Mouse (Mus musculus) ES-Bruce4 (cell line): Measurements from ENCODE around the gene Ap4m1. TPM values are rescaled to one million over a fixed set of nuclear protein-coding genes. Genes with fewer than 3 reads are reported as not detected.

Experiments used
- H3K27ac ChIP-seq: 2 replicates; pipeline ENCODE4 v1.5.1; 2012; ENCODE audit warnings: low read length, inconsistent platforms; ENCODE audit not compliant: insufficient read depth
- H3K27me3 ChIP-seq: 2 replicates; pipeline ENCODE4 v1.6.1; 2012; ENCODE audit warnings: mild to moderate bottlenecking, low read length, inconsistent platforms; ENCODE audit not compliant: control insufficient read depth, poor library complexity, insufficient read depth, severe bottlenecking
- H3K36me3 ChIP-seq: 2 replicates; pipeline ENCODE4 v1.6.1; 2012; ENCODE audit warnings: inconsistent platforms, mild to moderate bottlenecking, low read length, moderate library complexity; ENCODE audit not compliant: control insufficient read depth, poor library complexity, insufficient read depth, severe bottlenecking
- H3K4me1 ChIP-seq: one replicate; pipeline ENCODE4 v1.8.1; 2011; ENCODE audit warnings: low read length; ENCODE audit not compliant: control insufficient read depth, insufficient read depth
- H3K4me3 ChIP-seq: 2 replicates; pipeline ENCODE4 v1.5.1; 2011; ENCODE audit warnings: low read depth, mild to moderate bottlenecking, low read length
- H3K9ac ChIP-seq: 2 replicates; pipeline ENCODE4 v1.6.1; 2012; ENCODE audit warnings: low read depth, mild to moderate bottlenecking, inconsistent platforms; ENCODE audit not compliant: poor library complexity, severe bottlenecking
- H3K9me3 ChIP-seq: replicated peaks from 2 replicates; pipeline ENCODE4 v1.6.1; 2012; ENCODE audit warnings: mild to moderate bottlenecking, low read length, inconsistent platforms; ENCODE audit not compliant: control insufficient read depth, poor library complexity, insufficient read depth, severe bottlenecking
- CTCF ChIP-seq: IDR thresholded peaks from one replicate; pipeline ENCODE4 v1.8.1; 2011; ENCODE audit warnings: low read depth, low read length
- EP300 ChIP-seq: IDR thresholded peaks from 2 replicates; pipeline ENCODE4 v1.6.1; 2011; ENCODE audit warnings: low read depth, low read length; ENCODE audit not compliant: insufficient read depth
- POLR2A ChIP-seq: IDR thresholded peaks from one replicate; pipeline ENCODE4 v1.8.1; 2011; ENCODE audit warnings: low read length; ENCODE audit not compliant: insufficient read depth
- polyA plus RNA-seq: library from polyadenylated mRNA; stranded (reverse); fragments of >200 nt; gene quantifications from 2 replicates; pipeline ENCODE4 v1.2.4, GENCODE M21; 2011; ENCODE audit warnings: low read depth; ENCODE audit not compliant: missing spikeins, insufficient read depth, insufficient read length

Ap4m1 gene
- polyA plus RNA-seq, 1 experiment: 11.4 TPM

GRCm38 (mm10) chr5:138193771-138194727 is 22.2 kb downstream of the Ap4m1 start, which contains the start of gene Mblac1:
Mblac1 (plus strand) TSS chr5:138194314.
- Histone ChIP-seq H3K27me3 (no peaks in the 10 kb centered on the region), H3K36me3 (no peaks in the 10 kb centered on the region), H3K9ac (peak within 1 kb of the TSS; percentile 63), H3K9me3 (no peaks in the 10 kb centered on the region), H3K4me3 (peak within 1 kb of the TSS; percentile 74), H3K27ac (no peak within 1 kb of the TSS), H3K4me1 (no peaks in the 10 kb centered on the region)
- TF ChIP-seq CTCF: no peak
- TF ChIP-seq EP300: no peak
- peak; percentile 12 for TF ChIP-seq POLR2A

GRCm38 (mm10) chr5:138194755-138195345 is 23.0 kb downstream of the Ap4m1 start:
- peak overlapping the region; percentile 74 for H3K4me3 ChIP-seq
- no peaks in the 10 kb centered on the region for H3K36me3 ChIP-seq
- H3K9ac ChIP-seq: peak overlapping the region; percentile 63
- H3K9me3 ChIP-seq: no peaks in the 10 kb centered on the region
- no peak overlapping the region for H3K27ac ChIP-seq
- no peaks in the 10 kb centered on the region for H3K27me3 ChIP-seq
- no peaks in the 10 kb centered on the region for H3K4me1 ChIP-seq
- TF ChIP-seq EP300 (no peak), POLR2A (no peak), CTCF (no peak)

DNA sequence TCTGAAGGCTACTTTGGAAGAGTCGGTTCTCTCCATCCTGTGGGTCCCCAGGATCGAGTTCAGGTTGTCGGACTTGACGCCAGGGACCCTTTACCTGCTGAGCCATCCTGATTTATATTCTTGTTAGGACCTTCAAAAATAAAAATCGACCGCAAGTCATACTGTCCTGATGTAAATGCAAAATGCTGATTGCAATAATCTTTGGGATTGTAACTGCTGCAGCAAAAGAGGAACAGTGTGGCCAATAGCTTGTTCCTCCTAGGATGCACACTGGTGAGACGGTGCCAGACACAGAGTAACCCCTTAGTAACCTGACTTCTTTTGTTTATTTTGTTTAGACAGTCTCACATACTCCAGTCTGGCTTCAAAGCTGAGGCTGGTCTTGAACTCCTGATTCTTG is 23.7 kb downstream of the Ap4m1 start:
- no peaks in the 10 kb centered on the region for H3K4me1 ChIP-seq
- H3K27me3 ChIP-seq: no peaks in the 10 kb centered on the region
- H3K9ac ChIP-seq: peak overlapping the region; percentile 63; the same call in 1 of the 2 replicates
- H3K36me3 ChIP-seq: no peaks in the 10 kb centered on the region
- no peaks in the 10 kb centered on the region for H3K9me3 ChIP-seq
- H3K4me3 ChIP-seq: no peak overlapping the region
- no peak overlapping the region for H3K27ac ChIP-seq
- TF ChIP-seq CTCF: no peak

DNA sequence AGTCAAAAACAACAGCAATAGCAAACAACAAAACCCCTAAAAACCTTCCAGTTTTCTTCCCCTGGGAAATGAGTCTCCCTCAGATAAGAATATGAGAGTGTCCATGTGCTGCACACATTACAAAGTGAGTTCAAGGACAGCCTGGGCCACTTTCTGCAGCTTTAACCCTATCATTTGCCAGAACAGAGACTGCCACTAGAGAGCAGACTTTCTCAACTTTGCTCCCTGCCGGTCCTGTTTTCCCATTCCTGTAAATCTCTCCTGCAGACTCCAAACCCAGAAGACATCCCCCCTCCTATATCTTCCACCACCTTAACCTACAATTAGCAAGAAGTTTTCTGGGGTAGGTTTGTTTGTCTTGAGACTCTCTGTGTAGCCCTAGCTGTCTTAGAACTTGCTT is 27.8 kb downstream of the Ap4m1 start:
- Histone ChIP-seq H3K36me3 (no peaks in the 10 kb centered on the region), H3K4me1 (no peaks in the 10 kb centered on the region), H3K9me3 (peaks cover 8% of the 10 kb centered on the region), H3K27me3 (no peaks in the 10 kb centered on the region), H3K27ac (no peak overlapping the region), H3K4me3 (no peak overlapping the region), H3K9ac (no peak overlapping the region)
- TF ChIP-seq POLR2A (no peak), CTCF (peak; percentile 32)

- no peak overlapping the region for H3K27ac ChIP-seq
- H3K4me1 ChIP-seq: no peaks in the 10 kb centered on the region
- H3K27me3 ChIP-seq: no peaks in the 10 kb centered on the region
- H3K36me3 ChIP-seq: no peaks in the 10 kb centered on the region
- H3K4me3 ChIP-seq: no peak overlapping the region
- peaks cover 14% of the 10 kb centered on the region for H3K9me3 ChIP-seq
- H3K9ac ChIP-seq: no peak overlapping the region
- TF ChIP-seq CTCF (no peak), EP300 (no peak), POLR2A (no peak)
Measured at GRCm38 (mm10) chr5:138202086-138202485, 30.3 kb downstream of the Ap4m1 start.

DNA sequence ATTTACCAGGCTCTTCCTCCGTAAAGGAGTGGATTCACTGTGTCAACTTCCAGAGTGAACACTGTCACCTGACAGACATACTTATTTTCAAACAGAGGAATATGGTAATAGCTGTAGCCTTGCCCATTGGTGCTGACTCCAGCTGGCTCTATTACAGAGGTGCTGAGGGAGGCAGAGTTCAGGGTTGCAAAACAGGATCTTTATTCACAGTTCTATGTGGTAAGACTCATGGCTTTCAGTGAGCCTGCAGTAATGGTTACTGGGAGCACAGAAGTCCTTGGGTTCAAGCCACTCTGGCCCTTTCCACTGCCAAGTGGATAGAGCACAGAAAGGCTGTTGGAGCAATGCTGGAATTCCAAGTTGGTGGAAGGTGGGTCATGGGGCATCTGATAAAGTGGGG is 35.5 kb downstream of the Ap4m1 start:
- Histone ChIP-seq H3K4me1 (no peaks in the 10 kb centered on the region), H3K36me3 (no peaks in the 10 kb centered on the region), H3K9me3 (peaks cover 14% of the 10 kb centered on the region), H3K27ac (no peak overlapping the region), H3K9ac (no peak overlapping the region), H3K4me3 (no peak overlapping the region), H3K27me3 (no peaks in the 10 kb centered on the region)
- TF ChIP-seq EP300 (no peak), POLR2A (no peak), CTCF (no peak)
